Mouse (Mus musculus) neural tube, embryonic 11.5 days (tissue): ENCODE measurements at regions not wholly inside any gene's neighbourhood (a gene's known extent, or its start where the extent isn't known, plus 50 kb on each side); places are given as distances from the start of the nearest gene placed in this dataset.

ENCODE experiments used
- ATAC-seq: fragments of 200-750 bp; cut with Nextera tagmentation; 2 replicates; pipeline ENCODE4 v1.8.0; 2017; ENCODE audit warnings: moderate number of reproducible peaks, mild to moderate bottlenecking, moderate TSS enrichment, moderate library complexity; ENCODE audit not compliant: insufficient read depth, low FRiP score, low TSS enrichment
- DNase-seq: peaks from one replicate; pipeline ENCODE4 v3.0.0-alpha.2; 2015; ENCODE audit warnings: low spot score
- H3K27ac ChIP-seq: fragments of 300-500 bp; sonication (generic); 2 replicates; pipeline ENCODE4 v1.5.1; 2014; ENCODE audit warnings: low read depth, mild to moderate bottlenecking, low read length
- H3K27me3 ChIP-seq: fragments of 300-500 bp; sonication (generic); 2 replicates; pipeline ENCODE4 v1.6.1; 2014; ENCODE audit warnings: mild to moderate bottlenecking, low read length, mixed read lengths; ENCODE audit not compliant: control insufficient read depth, insufficient read depth
- H3K36me3 ChIP-seq: fragments of 300-500 bp; sonication (generic); 2 replicates; pipeline ENCODE4 v1.6.1; 2014; ENCODE audit warnings: mild to moderate bottlenecking, low read length, moderate library complexity, mixed read lengths; ENCODE audit not compliant: control insufficient read depth, insufficient read depth
- H3K4me1 ChIP-seq: fragments of 300-500 bp; sonication (generic); 2 replicates; pipeline ENCODE4 v1.6.1; 2014; ENCODE audit warnings: low read length, mixed read lengths; ENCODE audit not compliant: control insufficient read depth, insufficient read depth
- H3K4me2 ChIP-seq: fragments of 300-500 bp; sonication (generic); 2 replicates; pipeline ENCODE4 v1.6.1; 2014; ENCODE audit warnings: low read depth, mild to moderate bottlenecking, moderate library complexity
- H3K4me3 ChIP-seq: fragments of 300-500 bp; sonication (generic); 2 replicates; pipeline ENCODE4 v1.5.1; 2014; ENCODE audit warnings: low read depth, low read length
- H3K9ac ChIP-seq: fragments of 300-500 bp; sonication (generic); 2 replicates; pipeline ENCODE4 v1.6.1; 2014; ENCODE audit warnings: mild to moderate bottlenecking, low read length
- H3K9me3 ChIP-seq: fragments of 300-500 bp; sonication (generic); 2 replicates; pipeline ENCODE4 v1.6.1; 2016; ENCODE audit warnings: low read length; ENCODE audit not compliant: control insufficient read depth
- WGBS: fragments of 180-500 bp; shearing (Covaris S2); extraction: QIAGEN DNeasy Blood & Tissue Kit; methylation state at CpG from one replicate; pipeline ENCODE4 v1.1.7; 2014; 5-methylcytosine and 5-hydroxymethylcytosine counted together

DNA sequence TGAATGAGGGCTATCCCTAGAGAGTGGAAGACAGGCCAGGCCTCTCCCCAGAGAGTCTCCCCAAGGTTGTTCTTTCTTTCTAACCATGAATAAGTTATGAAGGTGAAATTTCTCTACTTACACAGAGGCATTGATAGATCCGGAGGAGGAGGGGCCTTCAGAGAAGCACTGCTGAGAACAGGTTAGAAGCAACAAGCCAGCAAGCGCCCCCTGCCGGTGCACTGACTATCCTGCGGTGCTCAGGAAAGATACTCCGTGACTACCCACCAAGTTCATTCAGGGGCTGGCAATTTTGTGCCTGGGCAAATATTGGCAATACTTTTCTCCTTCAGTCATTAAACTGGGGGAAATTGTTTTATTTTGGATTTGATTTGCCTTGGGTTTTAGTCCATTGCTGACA lies 122.5 kb upstream of the Tank start:
- ATAC-seq = no peak; the same call in 1 of the 2 replicates
- H3K4me1 ChIP-seq = no peaks in the 10 kb centered on the region
- WGBS = 24% methylated on average over 5 of the region's 5 CpGs
- no peak overlapping the region for H3K4me2 ChIP-seq
- no peak overlapping the region for H3K9ac ChIP-seq
- no peaks in the 10 kb centered on the region for H3K9me3 ChIP-seq
- peak; percentile 55 for DNase-seq
- no peak overlapping the region for H3K27ac ChIP-seq
- H3K27me3 ChIP-seq = no peaks in the 10 kb centered on the region
- H3K4me3 ChIP-seq = no peak overlapping the region
- H3K36me3 ChIP-seq = no peaks in the 10 kb centered on the region

DNA sequence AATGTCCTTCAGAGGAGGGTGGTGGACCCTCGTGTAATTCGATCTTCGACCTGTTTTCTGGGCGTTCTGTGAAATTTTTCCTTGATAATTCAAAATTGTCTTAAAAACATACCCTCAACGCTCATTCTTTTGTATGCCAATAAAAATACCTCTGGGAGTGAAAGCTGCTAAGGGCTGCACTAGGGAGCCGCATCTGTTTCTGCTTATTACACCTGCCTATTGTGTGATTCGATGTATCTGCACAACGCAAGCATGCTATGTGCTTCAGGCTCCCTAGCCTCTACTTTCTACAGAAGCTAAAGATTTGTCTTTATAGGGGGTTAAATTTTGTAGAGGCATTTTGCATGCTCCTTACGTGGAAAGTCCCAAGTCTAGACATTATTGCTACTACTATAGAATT lies 123.7 kb upstream of the Tank start:
- Histone ChIP-seq H3K4me1 (no peaks in the 10 kb centered on the region), H3K4me2 (no peak overlapping the region), H3K9ac (no peak overlapping the region), H3K4me3 (no peak overlapping the region), H3K27ac (no peak overlapping the region), H3K36me3 (no peaks in the 10 kb centered on the region), H3K9me3 (no peaks in the 10 kb centered on the region), H3K27me3 (no peaks in the 10 kb centered on the region)
- peak; percentile 37; the same call in 1 of the 2 replicates for ATAC-seq
- no peak for DNase-seq
- 33% methylated on average over 9 of the region's 9 CpGs for WGBS

DNA sequence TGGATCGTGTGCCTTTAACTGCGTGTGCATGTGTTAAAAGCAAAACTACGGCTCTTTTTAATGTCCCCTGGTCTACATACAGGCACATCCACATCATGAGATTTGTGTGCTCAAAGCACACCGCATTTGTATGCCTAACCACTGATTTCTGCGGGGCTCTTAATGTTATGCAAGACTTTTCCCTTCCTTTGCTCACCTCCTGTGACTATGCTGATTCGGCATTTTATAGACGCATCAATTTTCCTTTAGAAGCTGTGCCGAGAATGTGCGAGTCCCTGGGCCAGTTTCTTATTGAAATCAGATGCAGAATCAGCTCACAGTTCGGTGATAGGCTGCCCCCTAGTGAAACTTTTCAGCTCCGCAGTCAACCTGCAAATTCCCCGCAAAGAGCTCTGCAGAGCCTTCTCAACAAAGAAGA lies 124.1 kb upstream of the Tank start:
- ATAC-seq (peak; percentile 72), DNase-seq (peak; percentile 90)
- no peaks in the 10 kb centered on the region for H3K4me1 ChIP-seq
- H3K27ac ChIP-seq = 0 out of 2 replicates have a peak overlapping the region, but pooled peaks have one; percentile 41
- peak overlapping the region; percentile 18; the same call in 1 of the 2 replicates for H3K4me3 ChIP-seq
- no peaks in the 10 kb centered on the region for H3K9me3 ChIP-seq
- H3K9ac ChIP-seq = no peak overlapping the region
- WGBS = 8% methylated on average over 12 of the region's 12 CpGs
- H3K36me3 ChIP-seq = no peaks in the 10 kb centered on the region
- H3K4me2 ChIP-seq = peak overlapping the region; percentile 39
- H3K27me3 ChIP-seq = no peaks in the 10 kb centered on the region

DNA sequence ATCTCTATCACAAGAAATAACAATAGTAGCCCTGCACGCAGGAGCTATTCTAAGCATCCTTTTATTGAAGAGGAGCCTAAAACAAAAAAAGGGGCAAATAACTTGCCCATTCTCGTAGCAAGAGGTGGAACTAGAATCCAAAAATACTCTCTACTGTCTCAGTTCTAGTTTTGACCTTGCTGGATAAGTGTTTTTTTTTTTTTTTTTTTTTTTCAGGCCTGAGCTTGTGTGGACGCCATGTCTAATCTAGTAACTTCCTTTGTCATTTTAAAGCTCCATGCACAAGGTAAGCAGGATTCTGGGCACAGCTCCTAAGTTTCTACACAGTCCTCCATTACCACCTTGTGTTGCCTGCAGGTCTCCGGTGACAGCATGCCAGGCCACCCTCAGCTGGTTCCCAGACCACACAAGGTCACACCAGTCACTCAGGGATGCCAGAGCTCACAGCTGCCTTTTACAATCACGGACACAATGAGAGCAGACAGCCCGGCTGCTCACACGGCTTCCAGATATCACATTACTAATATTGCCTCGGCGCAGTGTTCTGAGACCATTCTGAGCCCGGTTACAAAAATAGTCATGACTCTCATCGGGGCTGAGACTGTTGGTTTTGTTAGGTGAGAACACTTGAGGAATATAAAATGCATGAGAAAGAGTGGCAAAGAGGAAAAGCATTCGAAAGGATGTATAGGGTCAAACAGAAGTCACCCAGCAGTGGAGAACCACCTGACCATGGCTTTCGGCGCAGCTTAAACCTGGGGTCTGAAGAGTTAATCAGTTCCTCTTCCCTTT lies 124.7 kb upstream of the Tank start:
- peak; percentile 64 for ATAC-seq
- Histone ChIP-seq H3K36me3 (no peaks in the 10 kb centered on the region), H3K9ac (no peak overlapping the region), H3K9me3 (no peaks in the 10 kb centered on the region), H3K4me3 (peak overlapping the region; percentile 18; the same call in 1 of the 2 replicates), H3K4me2 (peak overlapping the region; percentile 39), H3K27me3 (no peaks in the 10 kb centered on the region), H3K27ac (0 out of 2 replicates have a peak overlapping the region, but pooled peaks have one; percentile 41), H3K4me1 (no peaks in the 10 kb centered on the region)
- peak; percentile 56 for DNase-seq
- 43% methylated on average over 14 of the region's 14 CpGs for WGBS

DNA sequence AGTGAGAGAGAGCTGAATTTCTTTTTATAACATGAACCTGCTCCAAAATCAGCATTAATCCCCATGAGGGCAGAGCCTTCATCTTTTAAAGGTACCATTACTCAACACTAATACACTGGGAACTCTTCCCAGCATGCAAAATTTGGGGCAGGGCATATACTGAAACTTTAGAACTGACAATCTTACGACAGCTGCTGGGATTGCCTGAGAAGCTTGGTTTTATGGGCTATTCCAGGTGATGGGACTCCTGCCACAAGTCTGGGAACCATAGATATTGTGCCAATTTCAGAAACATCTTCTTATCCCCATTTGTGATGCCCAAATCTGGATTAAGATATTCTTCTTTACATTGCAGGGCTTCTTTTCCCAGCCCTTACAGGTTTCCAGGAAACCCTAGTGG lies 125.8 kb upstream of the Tank start:
- no peaks in the 10 kb centered on the region for H3K9me3 ChIP-seq
- no peaks in the 10 kb centered on the region for H3K4me1 ChIP-seq
- DNase-seq (no peak), ATAC-seq (no peak)
- H3K27ac ChIP-seq = no peak overlapping the region
- H3K4me3 ChIP-seq = no peak overlapping the region
- H3K27me3 ChIP-seq = no peaks in the 10 kb centered on the region
- no peak overlapping the region for H3K4me2 ChIP-seq
- 89% methylated on average over 1 of the region's 1 CpGs for WGBS
- H3K9ac ChIP-seq = no peak overlapping the region
- H3K36me3 ChIP-seq = no peaks in the 10 kb centered on the region

DNA sequence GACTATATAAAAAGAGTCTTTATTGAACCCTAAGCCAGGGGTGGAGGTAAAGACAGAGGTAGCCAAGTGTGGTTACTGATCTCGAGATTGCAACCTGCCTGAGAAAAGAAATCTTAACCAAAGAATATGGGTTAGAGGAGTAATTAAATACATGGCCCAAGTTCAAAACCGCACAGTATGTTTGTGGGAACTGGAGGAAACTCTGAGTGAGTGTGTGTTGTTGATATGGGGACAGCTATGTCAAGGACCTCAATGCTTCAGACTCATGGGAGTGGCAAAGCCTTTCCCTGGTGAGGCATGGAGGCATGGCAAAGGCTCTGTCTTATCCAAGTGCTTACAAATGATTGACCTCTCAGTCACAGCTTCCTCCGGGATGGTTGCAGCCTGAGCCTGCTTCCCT lies 127.7 kb upstream of the Tank start:
- Histone ChIP-seq H3K4me2 (no peak overlapping the region), H3K4me1 (no peaks in the 10 kb centered on the region), H3K36me3 (no peaks in the 10 kb centered on the region), H3K27me3 (no peaks in the 10 kb centered on the region), H3K9ac (no peak overlapping the region), H3K9me3 (no peaks in the 10 kb centered on the region), H3K27ac (no peak overlapping the region), H3K4me3 (no peak overlapping the region)
- ATAC-seq (no peak), DNase-seq (no peak)
- 88% methylated on average over 3 of the region's 3 CpGs for WGBS

DNA sequence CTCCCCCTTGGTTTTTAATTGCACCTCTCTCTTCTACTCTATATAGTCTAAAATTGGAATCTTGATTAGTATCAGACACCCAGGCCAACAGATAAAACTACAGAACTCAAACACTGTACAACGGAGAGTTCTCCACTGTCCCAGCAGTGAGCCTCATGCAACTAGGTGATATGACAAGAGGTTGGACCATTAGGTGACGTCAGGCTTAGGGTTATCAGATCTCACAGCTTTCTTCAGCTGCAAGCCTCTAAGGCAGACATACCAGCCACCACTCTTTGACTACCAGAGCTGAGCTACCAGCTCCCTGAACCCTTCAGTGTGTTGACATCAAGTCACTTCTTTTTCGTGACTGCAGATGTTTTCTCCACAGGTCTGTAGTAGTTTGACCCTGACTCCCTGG lies 141.8 kb upstream of the Tank start:
- no peak overlapping the region for H3K4me2 ChIP-seq
- ATAC-seq = no peak
- H3K4me1 ChIP-seq = no peaks in the 10 kb centered on the region
- no peak for DNase-seq
- no peaks in the 10 kb centered on the region for H3K9me3 ChIP-seq
- no peak overlapping the region for H3K27ac ChIP-seq
- no peaks in the 10 kb centered on the region for H3K36me3 ChIP-seq
- 84% methylated on average over 3 of the region's 3 CpGs for WGBS
- H3K27me3 ChIP-seq = no peaks in the 10 kb centered on the region
- H3K9ac ChIP-seq = no peak overlapping the region
- H3K4me3 ChIP-seq = no peak overlapping the region

DNA sequence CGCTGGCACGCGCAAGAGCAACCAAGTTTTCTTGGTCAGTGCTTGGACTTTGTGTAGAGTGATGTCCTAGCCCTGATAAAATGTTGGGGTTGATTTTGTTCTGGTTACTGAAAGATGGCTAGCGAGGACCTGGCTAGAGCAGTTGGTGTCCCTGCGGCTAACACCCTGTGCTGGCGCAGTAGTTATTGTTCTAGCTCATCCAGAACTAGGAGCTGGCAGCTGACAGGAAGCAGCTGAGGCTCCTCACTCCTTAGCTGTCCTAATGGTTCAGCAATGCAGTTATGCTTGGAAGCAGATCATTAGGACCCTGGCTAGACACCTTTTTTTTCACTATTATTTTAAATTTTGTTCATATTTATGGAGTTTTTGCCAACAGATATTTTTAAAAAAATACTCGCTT lies 170.5 kb upstream of the Tank start:
- Histone ChIP-seq H3K27ac (no peak overlapping the region), H3K36me3 (no peaks in the 10 kb centered on the region), H3K4me3 (no peak overlapping the region), H3K9me3 (no peaks in the 10 kb centered on the region), H3K9ac (no peak overlapping the region), H3K4me1 (no peaks in the 10 kb centered on the region), H3K27me3 (no peaks in the 10 kb centered on the region), H3K4me2 (no peak overlapping the region)
- WGBS = 99% methylated on average over 7 of the region's 7 CpGs
- ATAC-seq (no peak), DNase-seq (no peak)

DNA sequence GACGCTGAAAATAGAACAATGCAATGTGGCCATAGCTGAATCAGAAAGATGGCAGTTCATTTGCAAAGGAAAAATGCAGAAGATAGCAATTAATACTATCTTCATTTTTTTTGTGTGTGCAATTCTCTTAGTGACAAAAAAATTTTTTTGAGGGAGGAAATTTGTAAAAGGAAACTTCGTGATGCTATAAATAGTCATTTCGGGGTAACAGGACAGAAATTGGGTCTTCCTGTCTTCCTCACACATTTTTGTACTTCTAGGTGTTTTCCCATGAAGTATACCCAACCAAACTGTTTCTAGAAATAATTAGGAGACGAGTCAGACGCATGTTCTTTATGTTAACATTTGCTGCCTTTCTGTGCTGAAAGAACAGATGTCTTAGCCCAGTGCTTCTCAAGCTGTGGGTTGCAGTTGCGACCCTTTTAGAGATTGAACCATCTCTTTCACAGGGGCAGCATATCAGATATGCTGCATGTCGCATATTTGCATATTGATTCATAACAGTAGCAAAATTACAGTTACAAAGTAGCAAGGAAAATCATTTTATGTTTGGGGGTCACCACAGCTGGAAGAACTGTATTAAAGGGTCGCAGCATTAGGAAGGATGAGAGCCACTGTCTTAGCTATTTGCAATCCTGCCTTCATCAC lies 172.2 kb upstream of the Tank start:
- 87% methylated on average over 8 of the region's 8 CpGs for WGBS
- H3K4me3 ChIP-seq = no peak overlapping the region
- no peaks in the 10 kb centered on the region; the same call in 1 of the 2 replicates for H3K4me1 ChIP-seq
- H3K4me2 ChIP-seq = no peak overlapping the region
- no peak overlapping the region for H3K9ac ChIP-seq
- no peaks in the 10 kb centered on the region for H3K36me3 ChIP-seq
- H3K27me3 ChIP-seq = no peaks in the 10 kb centered on the region
- ATAC-seq = no peak
- no peak for DNase-seq
- H3K27ac ChIP-seq = no peak overlapping the region
- H3K9me3 ChIP-seq = no peaks in the 10 kb centered on the region
